Mouse (Mus musculus) MEL (cell line): ENCODE results near the gene Plekhg6. TPM values are rescaled to one million over a fixed set of nuclear protein-coding genes. Genes with fewer than 3 reads are reported as not detected.

Source experiments
- DNase-seq: peaks from one replicate; pipeline ENCODE4 v3.0.0; 2011; ENCODE audit warnings: low read depth, low spot score
- H3K27ac ChIP-seq: 2 replicates; pipeline ENCODE4 v1.5.1; 2012; ENCODE audit warnings: low read depth, mild to moderate bottlenecking, control low read depth, low read length, moderate library complexity; ENCODE audit not compliant: control insufficient read depth
- H3K27me3 ChIP-seq, 2 experiments: fragments of 150-350 bp in 1 of 2; sonication (generic) in 1 of 2; 2 replicates each; pipeline ENCODE4 v1.6.1; 2012; ENCODE audit warnings: low read length in 2 of 2, mild to moderate bottlenecking in 2 of 2, improper control_type of control experiment in 1 of 2, moderate library complexity in 1 of 2; ENCODE audit not compliant: insufficient read depth in 2 of 2, control insufficient read depth in 1 of 2
- H3K36me3 ChIP-seq, 2 experiments: 2 replicates each; pipeline ENCODE4 v1.6.1; 2012 to 2014; ENCODE audit warnings: low read length in 2 of 2, improper control_type of control experiment in 1 of 2, inconsistent platforms in 1 of 2, mild to moderate bottlenecking in 1 of 2; ENCODE audit not compliant: insufficient read depth in 2 of 2, control insufficient read depth in 1 of 2
- H3K4me1 ChIP-seq, 2 experiments: fragments of 150-350 bp in 1 of 2; sonication (generic) in 1 of 2; 2 replicates each; pipeline ENCODE4 v1.6.1; 2012; ENCODE audit warnings: low read length in 2 of 2, improper control_type of control experiment in 1 of 2, mild to moderate bottlenecking in 1 of 2; ENCODE audit not compliant: insufficient read depth in 2 of 2, control insufficient read depth in 1 of 2
- H3K4me3 ChIP-seq, 2 experiments: fragments of 150-350 bp in 1 of 2; sonication (generic) in 1 of 2; 2 replicates each; pipeline ENCODE4 v1.5.1; 2012; ENCODE audit warnings: low read depth in 2 of 2, low read length in 2 of 2, mild to moderate bottlenecking in 2 of 2, moderate library complexity in 2 of 2, control low read depth in 1 of 2, improper control_type of control experiment in 1 of 2; ENCODE audit not compliant: control insufficient read depth in 1 of 2, insufficient read depth in 1 of 2
- H3K79me2 ChIP-seq: 2 replicates; pipeline ENCODE4 v1.6.1; 2012; ENCODE audit warnings: mild to moderate bottlenecking, low read length, moderate library complexity; ENCODE audit not compliant: control insufficient read depth, poor library complexity, insufficient read depth
- H3K9ac ChIP-seq: 2 replicates; pipeline ENCODE4 v1.6.1; 2012; ENCODE audit warnings: low read depth, mild to moderate bottlenecking, control low read depth, low read length, moderate library complexity; ENCODE audit not compliant: control insufficient read depth, poor library complexity, severe bottlenecking
- H3K9me3 ChIP-seq: fragments of 150-350 bp; sonication (generic); replicated peaks from 2 replicates; pipeline ENCODE4 v1.6.1; 2012; ENCODE audit warnings: mild to moderate bottlenecking, low read length, improper control_type of control experiment, moderate library complexity; ENCODE audit not compliant: insufficient read depth
- BHLHE40 ChIP-seq: IDR thresholded peaks from 2 replicates; pipeline ENCODE4 v1.6.1; 2012; ENCODE audit warnings: low read depth, mild to moderate bottlenecking, inconsistent platforms, low read length, improper control_type of control experiment, borderline replicate concordance
- CHD1 ChIP-seq: IDR thresholded peaks from 2 replicates; pipeline ENCODE4 v1.6.1; 2012; ENCODE audit warnings: low read depth, mild to moderate bottlenecking, inconsistent platforms, low read length, improper control_type of control experiment
- CTCF ChIP-seq, 3 experiments: IDR thresholded peaks in 2 of 3; conservative IDR thresholded peaks in 1 of 3; 2 replicates each; pipeline ENCODE4 v1.5.1; 2011 to 2012; ENCODE audit warnings: low read length in 3 of 3, low read depth in 2 of 3, mild to moderate bottlenecking in 2 of 3, improper control_type of control experiment in 1 of 3, inconsistent platforms in 1 of 3, mixed read lengths in 1 of 3, moderate library complexity in 1 of 3; ENCODE audit not compliant: control insufficient read depth in 1 of 3, insufficient read depth in 1 of 3, poor library complexity in 1 of 3, severe bottlenecking in 1 of 3
- E2F4 ChIP-seq: IDR thresholded peaks from 2 replicates; pipeline ENCODE4 v1.6.1; 2011; ENCODE audit warnings: low read depth, low read length, improper control_type of control experiment, borderline replicate concordance
- ELF1 ChIP-seq: IDR thresholded peaks from 2 replicates; pipeline ENCODE4 v1.6.1; 2014; ENCODE audit warnings: low read depth, mild to moderate bottlenecking, inconsistent platforms, low read length, improper control_type of control experiment, moderate library complexity
- EP300 ChIP-seq, 2 experiments: IDR thresholded peaks; 2 replicates each; pipeline ENCODE4 v1.6.1; 2011; ENCODE audit warnings: improper control_type of control experiment in 2 of 2, low read length in 2 of 2, low read depth in 1 of 2, mild to moderate bottlenecking in 1 of 2
- ETS1 ChIP-seq: IDR thresholded peaks from 2 replicates; pipeline ENCODE4 v1.6.1; 2012; ENCODE audit warnings: low read depth, mild to moderate bottlenecking, inconsistent platforms, low read length, improper control_type of control experiment, moderate library complexity
- GABPA ChIP-seq: IDR thresholded peaks from 2 replicates; pipeline ENCODE4 v1.6.1; 2012; ENCODE audit warnings: low read depth, mild to moderate bottlenecking, inconsistent platforms, low read length, improper control_type of control experiment, moderate library complexity
- GATA1 ChIP-seq: IDR thresholded peaks from 2 replicates; pipeline ENCODE4 v1.6.1; 2011; ENCODE audit warnings: low read depth, low read length, improper control_type of control experiment
- JUND ChIP-seq: IDR thresholded peaks from 2 replicates; pipeline ENCODE4 v1.6.1; 2011; ENCODE audit warnings: low read depth, mild to moderate bottlenecking, improper control_type of control experiment, low read length
- KAT2A ChIP-seq: conservative IDR thresholded peaks from 2 replicates; pipeline ENCODE4 v1.6.1; 2012; ENCODE audit warnings: low read depth, low read length, improper control_type of control experiment, inconsistent platforms
- MAFK ChIP-seq: IDR thresholded peaks from 2 replicates; pipeline ENCODE4 v1.6.1; 2011; ENCODE audit warnings: low read depth, mild to moderate bottlenecking, low read length, improper control_type of control experiment, borderline replicate concordance
- MAX ChIP-seq: IDR thresholded peaks from 2 replicates; pipeline ENCODE4 v1.6.1; 2011; ENCODE audit warnings: low read length, improper control_type of control experiment
- MAZ ChIP-seq: IDR thresholded peaks from 2 replicates; pipeline ENCODE4 v1.6.1; 2012; ENCODE audit warnings: low read depth, mild to moderate bottlenecking, inconsistent platforms, low read length, improper control_type of control experiment
- MXI1 ChIP-seq: IDR thresholded peaks from 2 replicates; pipeline ENCODE4 v1.6.1; 2011; ENCODE audit warnings: mild to moderate bottlenecking, low read depth, low read length, improper control_type of control experiment
- MYC ChIP-seq: IDR thresholded peaks from 2 replicates; pipeline ENCODE4 v1.6.1; 2011; ENCODE audit warnings: low read depth, mild to moderate bottlenecking, low read length, improper control_type of control experiment, moderate library complexity
- NELFE ChIP-seq: IDR thresholded peaks from 2 replicates; pipeline ENCODE4 v1.6.1; 2011; ENCODE audit warnings: low read depth, low read length, improper control_type of control experiment
- NRF1 ChIP-seq: IDR thresholded peaks from 2 replicates; pipeline ENCODE4 v1.6.1; 2014; ENCODE audit warnings: low read depth, mild to moderate bottlenecking, inconsistent platforms, low read length, improper control_type of control experiment, moderate library complexity; ENCODE audit not compliant: poor library complexity, insufficient read depth, severe bottlenecking
- POLR2A ChIP-seq, 2 experiments: IDR thresholded peaks; 2 replicates each; pipeline ENCODE4 v1.6.1; 2011 to 2012; ENCODE audit warnings: low read length in 2 of 2, mild to moderate bottlenecking in 2 of 2, control low read depth in 1 of 2, improper control_type of control experiment in 1 of 2, low read depth in 1 of 2, moderate library complexity in 1 of 2; ENCODE audit not compliant: control insufficient read depth in 1 of 2, insufficient read depth in 1 of 2, poor library complexity in 1 of 2
- POLR2AphosphoS2 ChIP-seq: IDR thresholded peaks from 2 replicates; pipeline ENCODE4 v1.6.1; 2011; ENCODE audit warnings: low read length, improper control_type of control experiment
- POLR2AphosphoS5 ChIP-seq: IDR thresholded peaks from 2 replicates; pipeline ENCODE4 v1.6.1; 2012; ENCODE audit warnings: low read depth, borderline replicate concordance, mild to moderate bottlenecking, inconsistent platforms, low read length, moderate library complexity, mixed read lengths
- RAD21 ChIP-seq: IDR thresholded peaks from 2 replicates; pipeline ENCODE4 v1.6.1; 2011; ENCODE audit warnings: mild to moderate bottlenecking, low read depth, low read length, improper control_type of control experiment
- SIN3A ChIP-seq: IDR thresholded peaks from 2 replicates; pipeline ENCODE4 v1.6.1; 2012; ENCODE audit warnings: low read length, improper control_type of control experiment, inconsistent platforms
- SMC3 ChIP-seq: IDR thresholded peaks from 2 replicates; pipeline ENCODE4 v1.6.1; 2011; ENCODE audit warnings: low read depth, low read length, improper control_type of control experiment
- TAL1 ChIP-seq: IDR thresholded peaks from 2 replicates; pipeline ENCODE4 v1.6.1; 2012; ENCODE audit warnings: mild to moderate bottlenecking, inconsistent platforms, low read length, moderate library complexity, mixed read lengths
- TBP ChIP-seq: IDR thresholded peaks from 2 replicates; pipeline ENCODE4 v1.8.0; 2011; ENCODE audit warnings: low read depth, low read length, improper control_type of control experiment
- TCF12 ChIP-seq: IDR thresholded peaks from 2 replicates; pipeline ENCODE4 v1.6.1; 2014; ENCODE audit warnings: low read depth, mild to moderate bottlenecking, inconsistent platforms, low read length, improper control_type of control experiment, moderate library complexity
- UBTF ChIP-seq: IDR thresholded peaks from 2 replicates; pipeline ENCODE4 v1.6.1; 2012; ENCODE audit warnings: low read depth, mild to moderate bottlenecking, inconsistent platforms, low read length, improper control_type of control experiment, moderate library complexity, borderline replicate concordance; ENCODE audit not compliant: insufficient read depth
- ZC3H11A ChIP-seq: IDR thresholded peaks from 2 replicates; pipeline ENCODE4 v1.6.1; 2012; ENCODE audit warnings: low read depth, mild to moderate bottlenecking, inconsistent platforms, low read length, improper control_type of control experiment
- ZKSCAN1 ChIP-seq: IDR thresholded peaks from 2 replicates; pipeline ENCODE4 v1.6.1; 2012; ENCODE audit warnings: low read depth, mild to moderate bottlenecking, inconsistent platforms, low read length, improper control_type of control experiment, moderate library complexity
- ZMIZ1 ChIP-seq: IDR thresholded peaks from 2 replicates; pipeline ENCODE4 v1.6.1; 2012; ENCODE audit warnings: low read depth, mild to moderate bottlenecking, inconsistent platforms, low read length, improper control_type of control experiment, moderate library complexity
- ZNF384 ChIP-seq: IDR thresholded peaks from 2 replicates; pipeline ENCODE4 v1.6.1; 2012; ENCODE audit warnings: low read depth, mild to moderate bottlenecking, inconsistent platforms, low read length, improper control_type of control experiment
- polyA plus RNA-seq, 2 experiments: library from polyadenylated mRNA; stranded (reverse) in 1 of 2; unstranded in 1 of 2; fragments of >175 nt in 1 of 2; fragments of >200 nt in 1 of 2; gene quantifications; 2 replicates each; pipeline versions ENCODE4 v1.2.1 to v1.2.4; 2012; ENCODE audit warnings: low replicate concordance in 2 of 2, low read depth in 1 of 2; ENCODE audit not compliant: insufficient read length in 2 of 2, insufficient read depth in 1 of 2, missing spikeins in 1 of 2
- total RNA-seq: library from RNA; depleted of rRNA; stranded (reverse); fragments of 300-350 nt; gene quantifications from 2 replicates; pipeline ENCODE4 v1.2.3, GENCODE M21; 2012

The Plekhg6 gene
- total and polyA plus RNA-seq, 3 experiments, result 0.13 TPM; not detected in 2

DNA sequence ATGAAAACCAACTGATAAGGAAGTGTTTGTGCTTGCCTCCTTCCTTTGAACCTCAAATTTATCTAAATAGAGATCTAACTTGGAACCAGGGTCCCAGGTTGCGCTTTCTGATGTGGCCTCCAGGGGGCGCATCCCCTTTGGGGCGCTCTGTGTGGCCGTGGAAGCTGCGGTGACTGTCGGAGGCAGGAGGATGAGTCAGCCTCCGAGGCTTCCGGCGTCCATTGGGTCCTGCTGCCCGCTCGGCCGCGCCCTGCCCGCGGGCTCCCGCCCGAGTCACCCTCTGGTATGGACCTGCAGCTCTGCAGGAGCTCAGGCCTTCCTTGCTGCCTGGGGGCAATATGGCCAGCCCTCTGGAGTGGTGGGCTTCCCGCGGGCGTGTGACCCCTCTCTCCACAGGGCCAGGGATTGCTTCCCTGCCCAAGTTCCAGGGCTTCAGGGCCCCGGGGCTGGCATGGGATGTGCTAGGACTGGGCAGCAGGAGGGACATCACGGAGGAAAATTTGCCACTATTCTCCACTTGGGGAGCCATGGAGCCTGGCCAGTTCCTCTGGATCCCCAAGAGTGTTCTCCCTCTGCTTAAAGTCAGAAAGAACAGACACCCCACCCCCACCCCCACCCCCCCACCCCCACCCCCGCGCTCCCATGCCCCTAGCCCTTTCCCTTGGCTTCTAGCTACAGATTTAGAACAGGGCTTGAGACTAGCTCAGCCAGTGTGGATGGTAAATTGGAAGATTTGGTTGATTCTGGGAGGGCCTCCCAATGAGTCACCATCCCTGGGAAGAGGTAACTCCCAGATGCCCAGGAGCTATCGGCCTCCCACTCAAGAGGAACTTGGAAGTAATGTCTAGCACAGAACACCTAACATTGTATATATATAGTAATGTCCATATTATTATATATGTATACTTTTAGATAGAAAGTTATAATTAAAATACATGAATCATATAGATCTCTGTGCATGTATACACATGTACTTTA, 46.1 kb upstream of the Plekhg6 start:
- Histone ChIP-seq H3K79me2 (no peaks in the 10 kb centered on the region), H3K9ac (peak overlapping the region; percentile 55), H3K4me1 (peaks cover 10 to 14% of the 10 kb centered on the region in 2 experiments), H3K4me3 (peak overlapping the region; percentile 52 to 55), H3K36me3 (peaks cover 0 to 7% of the 10 kb centered on the region in 2 experiments; a peak in 2 of 4 replicates), H3K27me3 (no peaks in the 10 kb centered on the region), H3K27ac (no peak overlapping the region), H3K9me3 (no peaks in the 10 kb centered on the region)
- TF ChIP-seq TAL1 (no peak), POLR2AphosphoS2 (no peak), POLR2A (IDR thresholded peaks at IDR 0.05; ENCODE audit: control insufficient read depth in 1 of 2, insufficient read depth in 1 of 2, low read depth in 1 of 2, low read length in 2 of 2, poor library complexity in 1 of 2) (no peak), POLR2AphosphoS5 (no peak), TBP (no peak), GATA1 (peak; percentile 62), SMC3 (peak; percentile 84), GABPA (0 out of 2 replicates have a peak, but pooled peaks have one; percentile 17), ZNF384 (0 out of 2 replicates have a peak, but pooled peaks have one; percentile 21), MXI1 (peak; percentile 35; the same call in 1 of the 2 replicates), EP300 (IDR thresholded peaks at IDR 0.05; ENCODE audit: low read depth in 1 of 2, low read length in 2 of 2) (0 out of 4 replicates have a peak, but pooled peaks of 1 of the 2 experiments have one; percentile 33), ZMIZ1 (no peak), BHLHE40 (no peak), MYC (no peak), TCF12 (no peak), CTCF (IDR thresholded peaks at IDR 0.05 in 2 of 3, conservative IDR thresholded peaks at IDR 0.05 in 1 of 3; ENCODE audit: control insufficient read depth in 1 of 3, insufficient read depth in 1 of 3, low read depth in 2 of 3, low read length in 3 of 3, poor library complexity in 1 of 3, severe bottlenecking in 1 of 3) (peak; percentile 75 to 95 (median 89)), ZKSCAN1 (no peak; the same call in 1 of the 2 replicates), ZC3H11A (peak; percentile 51), E2F4 (no peak; the same call in 1 of the 2 replicates), JUND (peak; percentile 41; the same call in 1 of the 2 replicates), KAT2A (no peak), CHD1 (no peak), ETS1 (0 out of 2 replicates have a peak, but pooled peaks have one; percentile 24), RAD21 (peak; percentile 54), MAZ (peak; percentile 65; the same call in 1 of the 2 replicates), ELF1 (0 out of 2 replicates have a peak, but pooled peaks have one; percentile 31), UBTF (no peak), NRF1 (0 out of 2 replicates have a peak, but pooled peaks have one; percentile 16), SIN3A (peak; percentile 68; the same call in 1 of the 2 replicates), MAX (peak; percentile 34; the same call in 1 of the 2 replicates), NELFE (no peak), MAFK (no peak)
- peak; percentile 84 for DNase-seq
